ENCODE assay signal across 8 mouse cellular contexts in the genomic region with DNA sequence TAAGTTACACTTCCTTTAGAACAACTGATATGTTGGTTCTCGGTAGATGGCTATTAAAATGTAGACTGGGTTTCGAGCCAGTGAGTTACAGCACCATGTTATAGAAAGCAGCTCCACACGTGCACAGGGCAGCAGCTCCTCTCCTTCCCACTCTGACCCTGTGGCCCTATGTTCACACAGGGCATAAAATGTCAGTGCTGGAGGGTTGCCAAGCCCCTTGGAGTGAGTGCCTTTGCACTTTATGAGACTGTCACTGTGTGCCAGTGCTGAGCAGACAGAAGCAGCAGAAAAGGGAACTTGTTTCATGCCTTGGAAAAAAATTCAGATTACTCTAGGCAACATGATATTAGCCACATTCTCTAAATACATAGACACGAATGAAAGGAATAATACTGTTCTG. TPM values are rescaled to one million over a fixed set of nuclear protein-coding genes. Genes with fewer than 3 reads are reported as not detected.
A peak's percentile ranks its signal among the peaks of the same experiment; 100 is the strongest.
DNase-seq lines count a peak whose midpoint lies in the region; ATAC-seq and TF ChIP-seq lines count a peak whose summit lies in the region.

No protein-coding gene starts in this region.

- H3K36me3 ChIP-seq in heart, embryonic 12.5 days: no peaks in the 10 kb centered on the region
- no peaks in the 10 kb centered on the region for H3K36me3 ChIP-seq in heart, embryonic 10.5 days
- no peaks in the 10 kb centered on the region for H3K36me3 ChIP-seq in intestine, embryonic 15.5 days
- no peaks in the 10 kb centered on the region for H3K36me3 ChIP-seq in stomach, postnatal 0 days (ENCODE audit: control insufficient read depth, insufficient read depth, low read length)

- H3K4me1 ChIP-seq in heart, embryonic 12.5 days (replicated peaks): 0 out of 2 replicates have a peak, but pooled peaks cover 2% of the 10 kb centered on the region
- no peaks in the 10 kb centered on the region for H3K4me1 ChIP-seq in heart, embryonic 10.5 days
- H3K4me1 ChIP-seq in intestine, embryonic 15.5 days (replicated peaks): no peaks in the 10 kb centered on the region
- H3K4me1 ChIP-seq in stomach, postnatal 0 days (replicated peaks; ENCODE audit: control insufficient read depth, insufficient read depth): no peaks in the 10 kb centered on the region

- TF ChIP-seq CTCF in stomach, postnatal 0 days (IDR thresholded peaks at IDR 0.05; ENCODE audit: low read depth): no peak

- H3K9ac ChIP-seq in heart, embryonic 12.5 days: no peak overlapping the region
- no peak overlapping the region for H3K9ac ChIP-seq in intestine, embryonic 15.5 days
- no peak overlapping the region for H3K9ac ChIP-seq in stomach, postnatal 0 days (ENCODE audit: low read length)

- no peaks in the 10 kb centered on the region for H3K9me3 ChIP-seq in heart, embryonic 12.5 days (replicated peaks)
- H3K9me3 ChIP-seq in heart, embryonic 10.5 days: no peaks in the 10 kb centered on the region
- H3K9me3 ChIP-seq in intestine, embryonic 15.5 days: no peaks in the 10 kb centered on the region
- H3K9me3 ChIP-seq in stomach, postnatal 0 days (ENCODE audit: control insufficient read depth, low read length): no peaks in the 10 kb centered on the region

- ATAC-seq in heart, embryonic 12.5 days (ENCODE audit: insufficient number of reproducible peaks, low FRiP score): 0 out of 2 replicates have a peak, but pooled peaks have one; percentile 45
- no peak for ATAC-seq in intestine, embryonic 15.5 days
- ATAC-seq in stomach, postnatal 0 days (ENCODE audit: low FRiP score, low TSS enrichment): no peak

- no peak overlapping the region for H3K4me3 ChIP-seq in heart, embryonic 12.5 days
- no peak overlapping the region for H3K4me3 ChIP-seq in heart, embryonic 10.5 days
- H3K4me3 ChIP-seq in intestine, embryonic 15.5 days (replicated peaks): no peak overlapping the region
- H3K4me3 ChIP-seq in stomach, postnatal 0 days (ENCODE audit: low read depth, low read length): no peak overlapping the region

- 45% methylated on average over 4 of the region's 4 CpGs for WGBS in heart, embryonic 12.5 days
- 64% methylated on average over 4 of the region's 4 CpGs for WGBS in heart, embryonic 10.5 days
- 49% methylated on average over 4 of the region's 4 CpGs for WGBS in intestine, embryonic 15.5 days
- 45% methylated on average over 4 of the region's 4 CpGs for WGBS in stomach, postnatal 0 days

- no peak for TF ChIP-seq EP300 in stomach, postnatal 0 days (optimal IDR thresholded peaks at IDR 0.05)

- no peak overlapping the region for H3K4me2 ChIP-seq in heart, embryonic 12.5 days
- H3K4me2 ChIP-seq in intestine, embryonic 15.5 days (replicated peaks): no peak overlapping the region
- no peak overlapping the region for H3K4me2 ChIP-seq in stomach, postnatal 0 days (replicated peaks; ENCODE audit: low read depth)

- no peaks in the 10 kb centered on the region for H3K27me3 ChIP-seq in heart, embryonic 12.5 days (replicated peaks)
- no peaks in the 10 kb centered on the region for H3K27me3 ChIP-seq in heart, embryonic 10.5 days (ENCODE audit: insufficient read depth, poor library complexity, severe bottlenecking)
- H3K27me3 ChIP-seq in intestine, embryonic 15.5 days (replicated peaks): no peaks in the 10 kb centered on the region
- no peaks in the 10 kb centered on the region for H3K27me3 ChIP-seq in stomach, postnatal 0 days (ENCODE audit: control insufficient read depth, insufficient read depth, low read length)

- H3K27ac ChIP-seq in heart, embryonic 12.5 days (ENCODE audit: poor library complexity, severe bottlenecking): no peak overlapping the region
- no peak overlapping the region for H3K27ac ChIP-seq in heart, embryonic 10.5 days
- H3K27ac ChIP-seq in intestine, embryonic 15.5 days: no peak overlapping the region
- no peak overlapping the region for H3K27ac ChIP-seq in stomach, postnatal 0 days (replicated peaks)

- DNase-seq in heart, embryonic 10.5 days (ENCODE audit: low spot score): no peak
- peak; percentile 42 for DNase-seq in adrenal gland, postnatal 14 days
- peak; percentile 56 for DNase-seq in gastrocnemius, postnatal 10 days
- peak; percentile 30 to 47 for DNase-seq in kidney, postnatal 4 days
- DNase-seq in thymus, postnatal 4 days: no peak
- DNase-seq in stomach, postnatal 0 days (ENCODE audit: low spot score): no peak

RNA-seq across cellular contexts. Expression of a gene that starts 47.8 kb away (rescaled TPM):
- 5.2 and 6.3 TPM in 2 replicates for polyA plus RNA-seq in heart, embryonic 12.5 days (2016; fragmentation: Nextera tagmentation; extraction: Ambion mirVana)
- 3.8 and 4.2 TPM in 2 replicates for polyA plus RNA-seq in heart, embryonic 10.5 days (2016; fragmentation: Nextera tagmentation; extraction: Ambion mirVana)
- 31.2 and 32.2 TPM in 2 replicates for total RNA-seq in adrenal gland, postnatal 14 days (2021)
- 1 to 10 TPM; 1.0 to 1.3 TPM for total RNA-seq in gastrocnemius, postnatal 10 days (2021)
- polyA plus RNA-seq in intestine, embryonic 15.5 days (2015; fragmentation: Nextera tagmentation; extraction: Ambion mirVana): 7.6 and 9.6 TPM in 2 replicates
- polyA plus RNA-seq in stomach, postnatal 0 days (2015; fragmentation: Nextera tagmentation; extraction: Ambion mirVana): 3.3 and 3.8 TPM in 2 replicates

Comparison
In these comparisons a context has a peak if more than half of its experiments do, and no peak if none do; other contexts are left out.
1. DNase-seq: peak in adrenal gland, postnatal 14 days (single experiment), gastrocnemius, postnatal 10 days (single experiment) and kidney, postnatal 4 days (2 of 2); none in heart, embryonic 10.5 days (single experiment), thymus, postnatal 4 days (single experiment) and stomach, postnatal 0 days (single experiment).